Mouse (Mus musculus) intestine, embryonic 14.5 days (tissue): ENCODE measurements around the gene Inmt. TPM values are rescaled to one million over a fixed set of nuclear protein-coding genes. Genes with fewer than 3 reads are reported as not detected.

Experiments used
- ATAC-seq: fragments of 200-750 bp; cut with Nextera tagmentation; replicated peaks from 2 replicates; pipeline ENCODE4 v1.8.0; 2017; ENCODE audit warnings: low read depth, moderate number of reproducible peaks, moderate TSS enrichment, moderate library complexity; ENCODE audit not compliant: low FRiP score, low TSS enrichment
- DNase-seq: peaks from one replicate; pipeline ENCODE4 v3.0.0-alpha.2; 2018; ENCODE audit warnings: low spot score
- H3K27ac ChIP-seq: fragments of 300-500 bp; sonication (generic); 2 replicates; pipeline ENCODE4 v1.5.1; 2014; ENCODE audit warnings: low read depth, mild to moderate bottlenecking, control low read depth
- H3K27me3 ChIP-seq: fragments of 300-500 bp; sonication (generic); replicated peaks from 2 replicates; pipeline ENCODE4 v1.6.1; 2014; ENCODE audit warnings: low read length, control low read depth; ENCODE audit not compliant: control insufficient read depth, insufficient read depth
- H3K36me3 ChIP-seq: fragments of 300-500 bp; sonication (generic); 2 replicates; pipeline ENCODE4 v1.6.1; 2014; ENCODE audit warnings: low read length, control low read depth; ENCODE audit not compliant: control insufficient read depth, insufficient read depth
- H3K4me1 ChIP-seq: fragments of 300-500 bp; sonication (generic); replicated peaks from 2 replicates; pipeline ENCODE4 v1.6.1; 2014; ENCODE audit warnings: low read length, control low read depth, mixed read lengths; ENCODE audit not compliant: control insufficient read depth, insufficient read depth
- H3K4me2 ChIP-seq: fragments of 300-500 bp; sonication (generic); 2 replicates; pipeline ENCODE4 v1.6.1; 2014; ENCODE audit warnings: low read length
- H3K4me3 ChIP-seq: fragments of 300-500 bp; sonication (generic); 2 replicates; pipeline ENCODE4 v1.5.1; 2014; ENCODE audit warnings: low read depth, low read length, control low read depth, mixed read lengths
- H3K9ac ChIP-seq: fragments of 300-500 bp; sonication (generic); 2 replicates; pipeline ENCODE4 v1.6.1; 2014; ENCODE audit warnings: mild to moderate bottlenecking, low read length
- H3K9me3 ChIP-seq: fragments of 300-500 bp; sonication (generic); 2 replicates; pipeline ENCODE4 v1.6.1; 2016; ENCODE audit warnings: low read length, control low read depth; ENCODE audit not compliant: control insufficient read depth
- WGBS: fragments of 180-500 bp; shearing (Covaris S2); extraction: QIAGEN DNeasy Blood & Tissue Kit; methylation state at CpG from one replicate; pipeline ENCODE4 v1.1.7; 2014; 5-methylcytosine and 5-hydroxymethylcytosine counted together
- polyA plus RNA-seq: library from polyadenylated mRNA; unstranded; fragments of >200 nt; fragmentation: Nextera tagmentation; extraction: Ambion mirVana; gene quantifications from 2 replicates; pipeline ENCODE4 v1.2.1, GENCODE M21; 2014

The Inmt gene
- 0.23 and 0.28 TPM in 2 replicates for polyA plus RNA-seq

DNA sequence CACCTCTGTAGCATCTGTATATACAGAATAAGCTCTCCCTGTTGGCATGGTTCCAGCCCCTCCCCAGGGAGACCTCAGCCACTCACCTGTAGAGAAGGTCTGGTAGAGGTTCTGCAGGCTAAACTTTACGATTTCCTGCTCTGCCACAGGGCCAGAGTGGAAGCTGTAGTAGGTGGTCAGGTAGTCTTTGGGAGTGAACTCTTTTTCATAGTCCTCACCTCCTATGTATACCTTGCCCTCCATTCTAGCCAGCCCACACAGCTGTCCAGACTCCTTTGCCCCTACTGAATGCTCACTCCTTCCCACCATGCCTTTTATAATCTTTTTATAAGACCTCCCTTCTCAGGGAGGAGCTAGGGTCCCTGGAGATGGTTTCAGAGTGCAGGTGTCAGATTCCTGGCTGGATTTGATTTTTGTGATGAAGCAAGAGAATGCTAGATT lies at the start of gene Inmt:
TSS of gene Inmt (minus strand) at position 303 of the 441 bp plus-strand sequence.
- no peaks in the 10 kb centered on the region for H3K27me3 ChIP-seq
- H3K36me3 ChIP-seq = no peaks in the 10 kb centered on the region
- no peak within 1 kb of the TSS for H3K9ac ChIP-seq
- H3K4me2 ChIP-seq = no peak within 1 kb of the TSS
- H3K9me3 ChIP-seq = no peaks in the 10 kb centered on the region
- no peak within 1 kb of the TSS for H3K27ac ChIP-seq
- DNase-seq (no peak), ATAC-seq (no peak; the same call in 1 of the 2 replicates)
- whole genome bisulfite sequencing = 74% methylated on average over 1 of the region's 1 CpGs
- no peaks in the 10 kb centered on the region for H3K4me1 ChIP-seq
- H3K4me3 ChIP-seq = no peak within 1 kb of the TSS

DNA sequence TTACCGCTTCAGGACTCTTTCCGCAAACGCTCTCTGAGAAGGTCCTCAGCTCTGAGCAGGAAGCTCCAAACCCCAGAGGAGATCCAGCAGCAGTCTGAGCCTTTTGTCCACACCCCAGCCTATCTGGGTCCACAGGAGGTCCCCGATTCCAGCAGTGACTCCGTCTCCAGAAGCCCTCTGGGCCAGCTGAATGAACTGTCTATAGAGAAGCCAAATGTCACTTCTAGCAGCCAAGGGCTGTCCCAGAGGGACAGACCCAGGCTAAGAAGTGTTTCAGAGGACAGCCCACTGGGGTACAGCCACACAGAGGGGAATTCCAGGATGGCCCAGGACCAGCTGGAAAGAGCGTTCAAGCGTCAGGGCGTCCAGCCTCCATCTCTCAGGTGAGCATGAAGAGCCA lies 49.1 kb upstream of the Inmt start:
- Histone ChIP-seq H3K27me3 (no peaks in the 10 kb centered on the region), H3K4me3 (no peak overlapping the region), H3K4me2 (no peak overlapping the region), H3K27ac (no peak overlapping the region), H3K4me1 (no peaks in the 10 kb centered on the region), H3K36me3 (peaks cover 31% of the 10 kb centered on the region), H3K9me3 (no peaks in the 10 kb centered on the region), H3K9ac (no peak overlapping the region)
- no peak for ATAC-seq
- 95% methylated on average over 8 of the region's 8 CpGs for WGBS
- no peak for DNase-seq

DNA sequence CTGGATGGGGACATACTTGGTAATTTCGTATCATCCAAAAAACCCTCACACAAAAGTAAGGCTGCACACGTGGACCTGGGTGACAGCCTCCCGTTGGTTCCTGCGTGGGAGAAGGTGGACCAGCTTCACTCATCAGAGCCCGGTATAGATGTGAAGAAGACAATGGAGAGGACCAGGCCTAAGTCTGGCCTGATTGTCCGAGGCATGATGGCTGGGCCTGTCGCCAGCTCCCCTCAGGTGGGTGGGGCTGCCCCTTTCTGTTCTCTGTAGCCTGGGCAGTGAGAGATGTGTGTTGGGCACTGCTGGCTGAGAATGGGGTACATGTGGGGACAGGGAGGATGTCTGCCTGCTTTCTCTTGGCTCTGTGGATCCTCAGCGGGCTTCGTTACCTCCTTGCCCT lies 43.4 kb upstream of the Inmt start:
- H3K4me2 ChIP-seq = no peak overlapping the region
- ATAC-seq (no peak), DNase-seq (no peak)
- H3K27ac ChIP-seq = no peak overlapping the region
- no peak overlapping the region for H3K4me3 ChIP-seq
- no peak overlapping the region for H3K9ac ChIP-seq
- no peaks in the 10 kb centered on the region for H3K4me1 ChIP-seq
- no peaks in the 10 kb centered on the region for H3K27me3 ChIP-seq
- 92% methylated on average over 9 of the region's 9 CpGs for WGBS
- H3K9me3 ChIP-seq = no peaks in the 10 kb centered on the region
- H3K36me3 ChIP-seq = peaks cover 47% of the 10 kb centered on the region

DNA sequence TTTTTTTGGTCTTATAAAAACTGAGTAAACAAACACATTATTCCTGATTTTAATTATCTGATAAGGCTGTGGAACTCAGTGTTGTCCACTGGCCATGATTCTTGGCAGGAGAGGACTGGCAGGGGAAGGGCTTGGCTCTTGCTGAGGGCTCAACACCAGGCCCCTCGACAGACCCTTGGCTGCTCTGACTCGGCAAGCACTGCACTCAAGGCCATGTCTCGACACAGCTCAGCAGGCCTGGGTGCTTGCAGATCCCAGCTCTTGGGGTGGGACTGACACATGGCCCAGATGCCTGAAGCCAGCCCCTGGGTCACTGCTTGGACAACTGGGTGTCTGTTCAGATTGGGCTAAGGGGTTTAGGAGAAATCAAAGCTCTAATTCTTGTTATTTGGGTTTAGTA lies 39.7 kb upstream of the Inmt start:
- H3K36me3 ChIP-seq = peaks cover 40% of the 10 kb centered on the region
- H3K4me1 ChIP-seq = no peaks in the 10 kb centered on the region
- H3K9ac ChIP-seq = no peak overlapping the region
- DNase-seq = no peak
- H3K27ac ChIP-seq = no peak overlapping the region
- no peaks in the 10 kb centered on the region for H3K27me3 ChIP-seq
- no peaks in the 10 kb centered on the region for H3K9me3 ChIP-seq
- ATAC-seq = no peak
- H3K4me3 ChIP-seq = no peak overlapping the region
- WGBS = 81% methylated on average over 3 of the region's 3 CpGs
- H3K4me2 ChIP-seq = no peak overlapping the region

DNA sequence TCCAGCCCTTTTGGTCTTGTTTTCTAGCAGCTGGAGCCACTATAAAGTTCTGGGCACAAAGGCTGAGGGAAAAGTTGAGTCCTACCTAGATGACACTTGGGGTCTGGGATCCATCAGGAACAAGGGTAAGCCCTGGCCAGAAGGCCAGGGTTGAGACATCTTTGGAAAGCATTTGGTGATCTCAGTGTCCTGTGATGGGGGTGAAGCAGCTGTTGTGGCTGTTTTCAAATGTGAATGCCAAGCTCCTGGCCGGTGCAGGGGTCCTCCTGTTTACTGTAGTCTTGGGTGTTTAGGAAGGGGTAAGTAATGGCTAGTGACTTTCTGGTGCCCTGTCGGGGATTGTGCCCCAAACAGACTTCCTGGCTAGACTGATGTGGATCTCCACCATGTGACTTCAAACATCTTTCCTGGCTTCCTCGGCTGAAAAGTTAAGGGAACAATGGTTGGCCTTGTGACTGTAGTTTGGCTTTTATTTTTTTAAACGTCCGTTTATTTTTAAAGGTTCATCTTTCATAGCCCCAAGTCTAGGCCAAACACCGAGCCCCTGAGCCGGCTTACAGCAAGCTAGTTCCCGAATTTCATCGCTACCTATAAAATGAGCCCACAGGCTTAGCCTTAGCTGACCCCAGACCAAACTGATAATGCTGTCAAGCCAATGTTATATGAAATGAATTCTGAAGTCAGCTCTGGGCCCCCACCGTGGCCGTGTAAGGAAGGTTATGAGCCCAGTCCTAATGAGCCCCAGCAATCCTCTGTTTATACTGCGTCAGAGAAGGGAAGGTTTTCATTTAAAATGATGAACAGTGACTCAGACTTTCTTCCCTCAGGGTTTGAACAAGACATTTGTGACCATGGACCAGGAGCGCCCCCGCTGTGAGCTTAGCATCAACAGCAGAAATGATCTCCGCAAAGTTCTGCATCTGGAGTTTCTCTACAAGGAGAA lies 35.9 kb upstream of the Inmt start:
- Histone ChIP-seq H3K27me3 (no peaks in the 10 kb centered on the region), H3K4me1 (no peaks in the 10 kb centered on the region), H3K9ac (no peak overlapping the region), H3K4me3 (no peak overlapping the region), H3K4me2 (no peak overlapping the region), H3K36me3 (0 out of 2 replicates have a peak, but pooled peaks cover 7% of the 10 kb centered on the region), H3K9me3 (no peaks in the 10 kb centered on the region), H3K27ac (no peak overlapping the region)
- no peak for DNase-seq
- no peak for ATAC-seq
- 61% methylated on average over 15 of the region's 15 CpGs for WGBS

DNA sequence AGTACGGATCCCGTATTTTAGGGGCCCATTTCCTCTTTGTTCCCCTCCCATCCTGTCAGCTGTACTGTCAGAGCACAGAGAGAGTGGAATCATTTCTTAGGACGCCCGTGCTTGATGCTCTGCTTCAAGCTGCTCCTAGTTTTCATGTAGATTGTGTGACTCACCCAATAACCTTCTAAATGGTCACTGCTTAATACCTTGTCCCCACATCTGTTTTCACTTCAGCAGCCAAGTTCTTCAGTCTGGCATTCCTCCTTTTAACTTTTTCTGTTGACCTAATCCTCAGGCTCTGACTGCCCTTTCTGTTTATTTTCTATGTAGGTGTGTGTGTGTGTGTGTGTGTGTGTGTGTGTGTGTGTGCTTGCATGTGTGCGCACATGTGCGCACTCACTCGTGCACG lies 32.9 kb upstream of the Inmt start:
- H3K36me3 ChIP-seq = 0 out of 2 replicates have a peak, but pooled peaks cover 4% of the 10 kb centered on the region

DNA sequence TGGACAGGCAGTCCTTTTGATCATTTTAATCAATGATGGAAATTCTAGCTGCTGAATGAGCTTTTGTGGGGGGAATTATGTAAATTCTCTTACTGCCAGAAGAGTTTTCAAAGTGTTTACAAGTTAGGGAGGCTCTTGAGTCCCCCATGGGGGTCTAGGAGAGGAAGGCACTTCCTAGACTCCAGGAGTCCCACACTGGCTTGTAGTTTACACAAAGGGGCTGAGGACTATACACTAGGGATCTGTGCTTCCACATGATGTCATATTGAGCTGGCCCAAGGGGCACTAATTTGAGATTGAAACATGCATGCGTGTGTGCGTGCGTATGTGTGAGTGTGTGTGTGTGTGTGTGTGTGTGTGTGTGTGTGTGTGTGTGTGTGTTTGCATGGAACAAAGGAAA lies 29.1 kb upstream of the Inmt start:
- 0 out of 2 replicates have a peak, but pooled peaks have one; percentile 26 for ATAC-seq
- 0 out of 2 replicates have a peak, but pooled peaks cover 3% of the 10 kb centered on the region for H3K4me1 ChIP-seq
- no peaks in the 10 kb centered on the region for H3K36me3 ChIP-seq
- peak overlapping the region; percentile 78 for H3K27ac ChIP-seq
- H3K27me3 ChIP-seq = no peaks in the 10 kb centered on the region
- H3K9me3 ChIP-seq = no peaks in the 10 kb centered on the region
- no peak for DNase-seq
- peak overlapping the region; percentile 53 for H3K4me3 ChIP-seq
- H3K9ac ChIP-seq = peak overlapping the region; percentile 57
- WGBS = 63% methylated on average over 3 of the region's 3 CpGs
- H3K4me2 ChIP-seq = peak overlapping the region; percentile 64

More for the DNA sequence above, 32.9 kb upstream of the Inmt start:
- H3K4me3 ChIP-seq = no peak overlapping the region
- H3K9ac ChIP-seq = no peak overlapping the region
- no peak overlapping the region for H3K27ac ChIP-seq
- H3K4me1 ChIP-seq = 0 out of 2 replicates have a peak, but pooled peaks cover 3% of the 10 kb centered on the region
- H3K9me3 ChIP-seq = no peaks in the 10 kb centered on the region
- DNase-seq = no peak
- H3K27me3 ChIP-seq = no peaks in the 10 kb centered on the region
- no peak overlapping the region for H3K4me2 ChIP-seq
- WGBS = 79% methylated on average over 8 of the region's 8 CpGs
- ATAC-seq = no peak

DNA sequence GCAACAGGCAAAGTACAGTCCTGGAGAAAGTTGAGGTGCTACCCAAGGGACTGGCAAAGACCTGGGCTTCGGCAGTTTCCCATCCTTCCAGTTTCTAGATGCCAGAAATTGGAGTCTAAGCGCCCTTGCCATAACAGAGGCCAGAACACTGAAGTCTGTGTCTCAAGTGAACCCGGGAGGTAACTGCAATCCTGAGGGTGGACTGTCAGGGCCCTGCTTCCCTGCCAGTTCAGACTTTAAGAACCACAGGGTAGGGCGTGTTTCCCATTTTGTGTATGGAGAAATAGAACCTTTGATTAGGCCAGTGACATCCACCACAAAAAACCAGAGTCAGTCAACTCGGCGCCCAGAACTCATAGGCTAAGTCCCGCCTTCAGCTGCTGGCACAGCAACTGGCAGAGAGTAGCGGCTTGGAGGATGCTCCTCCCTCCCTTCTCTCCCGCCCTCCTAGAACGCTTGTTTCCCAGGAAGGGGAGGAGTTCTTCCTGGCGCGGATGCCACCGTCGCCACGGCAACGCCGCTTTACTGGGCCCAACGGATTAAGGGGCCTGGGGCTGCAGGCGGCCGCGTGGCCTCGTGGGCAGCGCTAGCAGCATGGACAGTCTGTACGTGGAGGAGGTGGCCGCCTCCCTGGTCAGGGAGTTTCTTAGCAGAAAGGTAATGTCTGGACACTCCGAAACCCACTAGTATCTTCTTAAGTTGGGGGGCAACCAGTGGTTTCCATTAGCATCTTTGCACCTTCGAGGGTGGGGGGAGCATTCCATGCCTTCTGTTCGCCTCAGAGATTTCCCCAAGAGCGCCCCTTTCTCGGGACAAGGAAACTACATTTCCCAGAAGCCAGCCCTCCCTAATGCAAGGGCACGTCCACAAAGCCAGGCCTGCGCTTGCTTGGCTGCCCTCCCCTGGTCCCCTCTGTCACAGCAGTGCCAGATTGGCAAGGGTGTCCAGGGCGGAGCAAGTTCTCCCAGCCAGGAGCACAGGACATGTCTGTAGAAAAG lies 28.4 kb upstream of the Inmt start, which contains the start of gene Mindy4:
TSS of gene Mindy4 (plus strand) at position 471 of the 998 bp plus-strand sequence.
- DNase-seq (peak; percentile 88), ATAC-seq (peak; percentile 94)
- Histone ChIP-seq H3K4me3 (peak within 1 kb of the TSS; percentile 53), H3K27me3 (no peaks in the 10 kb centered on the region), H3K4me2 (peak within 1 kb of the TSS; percentile 64), H3K36me3 (no peaks in the 10 kb centered on the region), H3K9me3 (no peaks in the 10 kb centered on the region), H3K27ac (peak within 1 kb of the TSS; percentile 78), H3K9ac (peak within 1 kb of the TSS; percentile 57), H3K4me1 (0 out of 2 replicates have a peak, but pooled peaks cover 3% of the 10 kb centered on the region)
- 4% methylated on average over 32 of the region's 33 CpGs for WGBS
